Mouse (Mus musculus) induced T-regulatory cell, adult 2 months (primary cell): ENCODE results near the gene Cgas.

ENCODE experiments used
- DNase-seq: peaks from one replicate; pipeline ENCODE4 v3.0.0-alpha.2; 2012; ENCODE audit warnings: low read depth

Gene Cgas

DNA sequence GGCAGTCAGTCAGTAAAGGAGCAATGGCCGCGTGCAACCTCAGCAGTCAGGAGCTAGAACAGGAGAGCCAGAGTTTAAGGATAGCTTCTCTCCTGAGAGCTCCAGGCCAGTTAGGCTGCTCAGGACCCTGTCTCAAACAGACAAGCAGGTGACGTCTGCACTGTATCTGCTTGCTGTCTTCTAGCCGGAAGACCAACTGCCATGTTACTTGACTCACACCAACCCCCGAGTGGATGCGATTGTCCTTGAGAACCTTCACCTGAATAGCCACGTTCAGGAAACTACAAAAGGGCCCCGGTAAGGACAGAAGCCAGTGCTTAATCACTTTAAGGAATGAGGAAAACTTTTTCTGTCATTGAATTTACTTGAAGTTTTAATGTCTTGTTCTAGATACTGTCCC, 14.0 kb upstream of the Cgas start:
- DNase-seq: no peak

DNA sequence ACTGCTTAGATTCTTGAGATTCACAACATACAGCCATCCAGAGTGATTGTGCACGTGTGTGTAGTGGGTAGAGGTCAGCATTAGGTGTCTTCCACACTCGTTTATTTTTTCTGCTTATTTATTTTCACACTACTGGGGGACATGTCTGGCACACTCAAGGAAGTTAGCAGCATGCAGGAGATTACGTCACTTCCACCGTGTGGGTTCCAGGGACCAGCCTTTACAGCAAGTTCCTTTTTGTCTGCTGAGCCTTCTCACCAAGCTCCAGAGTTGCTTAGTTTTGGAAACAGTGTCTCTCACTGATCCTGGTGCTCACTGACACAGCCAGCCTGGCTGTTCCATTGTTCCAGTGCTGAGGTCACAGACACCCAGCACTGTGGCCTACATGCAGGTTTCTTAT, 8.3 kb upstream of the Cgas start:
- no peak for DNase-seq

GRCm38 (mm10) chr9:78450404-78450803, 7.4 kb upstream of the Cgas start:
- DNase-seq: no peak

GRCm38 (mm10) chr9:78447973-78448873, 5.2 kb upstream of the Cgas start, which contains the start of the genes Mto1 and Gm17324:
Gene Mto1, plus strand, starts transcription at chr9:78448208.
Gene Gm17324, minus strand, starts transcription at chr9:78448786.
- DNase-seq: peak; percentile 98

DNA sequence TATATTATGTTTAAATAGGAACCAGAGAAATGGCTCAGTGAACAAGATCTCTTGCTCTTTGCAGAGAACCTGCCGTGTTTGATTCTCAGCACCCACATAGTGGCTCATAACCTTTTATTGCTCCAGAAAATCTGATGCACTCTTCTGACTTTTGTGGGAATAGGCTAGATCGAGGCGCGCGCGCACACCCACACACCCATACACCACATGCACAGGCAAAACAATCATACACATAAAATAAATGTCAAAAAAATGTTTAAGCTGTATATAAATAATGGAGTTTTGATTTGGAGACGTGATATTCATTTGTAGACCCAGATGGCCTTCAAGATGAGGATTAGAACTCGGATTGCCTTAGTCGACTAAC, 4.6 kb upstream of the Cgas start:
- DNase-seq: no peak

DNA sequence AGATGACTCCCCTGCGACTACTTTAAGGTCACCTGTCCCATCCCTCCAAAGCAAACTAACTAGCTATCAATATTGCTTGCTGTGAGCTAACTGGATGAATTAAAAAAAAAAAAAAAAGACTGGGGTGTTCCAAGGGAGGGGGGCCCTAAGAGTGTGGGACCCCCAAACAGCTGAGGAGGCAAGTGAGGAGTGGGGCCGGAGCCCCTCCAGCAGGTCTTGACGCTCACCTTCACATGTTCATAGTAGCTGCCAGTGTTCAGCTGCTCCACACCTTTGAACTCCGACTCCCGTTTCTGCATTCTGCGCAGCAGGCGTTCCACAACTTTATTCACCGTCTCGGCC, 829 bp downstream of the Cgas start:
- no peak for DNase-seq

GRCm38 (mm10) chr9:78439426-78439825, 3.6 kb downstream of the Cgas start:
- no peak for DNase-seq

GRCm38 (mm10) chr9:78432471-78432870, 10.6 kb downstream of the Cgas start:
- DNase-seq: no peak

- no peak for DNase-seq
Measured at GRCm38 (mm10) chr9:78430486-78430885, 12.6 kb downstream of the Cgas start.

DNA sequence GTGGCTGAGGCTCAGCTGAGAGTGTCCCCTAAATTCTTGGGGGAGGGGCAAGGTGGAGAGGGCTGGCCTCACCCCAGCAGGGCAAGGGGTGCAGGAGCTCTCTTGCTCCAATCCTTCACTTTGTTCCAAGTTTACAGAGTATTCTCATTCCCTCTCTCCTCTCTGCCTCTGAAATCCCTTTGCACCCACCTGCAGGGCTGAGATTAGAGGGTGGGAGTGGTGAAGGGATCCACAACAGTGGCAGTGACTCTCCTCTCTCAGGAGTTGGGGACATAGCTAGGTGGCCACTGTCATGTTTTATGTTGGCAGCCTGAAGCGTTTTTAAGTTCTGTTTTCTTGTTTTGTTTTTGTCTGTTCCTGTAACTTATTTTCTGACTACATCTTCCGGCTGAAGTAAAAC, 13.5 kb downstream of the Cgas start:
- DNase-seq: no peak

GRCm38 (mm10) chr9:78428870-78429432, 14.1 kb downstream of the Cgas start:
- DNase-seq: no peak

DNA sequence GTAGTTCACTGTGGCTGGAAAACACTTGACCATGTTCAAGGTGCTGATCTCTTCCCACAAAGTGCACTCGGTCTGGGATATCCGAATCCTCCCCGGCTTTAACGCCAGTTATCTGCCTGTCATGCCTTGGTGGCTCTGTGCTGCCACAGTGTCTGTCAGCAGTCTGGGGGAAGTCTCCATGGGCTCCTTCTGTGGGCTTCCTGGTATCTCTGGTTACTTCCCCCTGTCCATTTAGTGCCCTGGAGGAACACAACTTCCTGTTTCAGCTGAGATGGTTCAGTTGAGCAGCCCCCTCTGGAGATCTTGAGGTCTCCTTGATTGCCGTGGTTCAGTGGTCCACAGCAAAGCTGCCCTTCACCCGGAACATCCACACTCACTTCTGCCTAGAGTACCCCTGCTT, 14.9 kb downstream of the Cgas start:
- peak; percentile 25 for DNase-seq

GRCm38 (mm10) chr9:78427362-78427781, 15.7 kb downstream of the Cgas start:
- DNase-seq: peak; percentile 71

- DNase-seq: peak; percentile 56
Measured at GRCm38 (mm10) chr9:78401596-78401995, 41.4 kb downstream of the Cgas start.

DNA sequence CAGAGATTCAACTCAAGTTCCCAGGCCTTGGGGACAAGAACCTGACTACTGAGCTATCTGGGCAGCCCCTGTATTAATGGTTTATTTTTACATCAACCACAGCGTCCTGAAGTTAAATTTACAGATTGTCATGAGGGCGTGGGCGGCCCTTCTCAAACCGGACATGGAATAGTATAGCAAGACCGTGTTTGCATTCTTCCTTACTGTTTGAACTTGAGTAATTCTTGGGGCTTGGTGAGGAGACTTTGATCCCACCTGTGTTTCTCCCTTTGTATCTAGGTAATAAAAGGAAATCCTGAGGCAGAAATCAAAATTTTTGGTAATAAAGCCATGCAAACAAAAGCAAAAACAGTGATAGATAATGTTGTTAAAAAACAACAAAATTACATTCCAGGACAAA, 42.5 kb downstream of the Cgas start:
- DNase-seq: no peak

- DNase-seq: no peak
Measured at GRCm38 (mm10) chr9:78396517-78396916, 46.5 kb downstream of the Cgas start.

DNA sequence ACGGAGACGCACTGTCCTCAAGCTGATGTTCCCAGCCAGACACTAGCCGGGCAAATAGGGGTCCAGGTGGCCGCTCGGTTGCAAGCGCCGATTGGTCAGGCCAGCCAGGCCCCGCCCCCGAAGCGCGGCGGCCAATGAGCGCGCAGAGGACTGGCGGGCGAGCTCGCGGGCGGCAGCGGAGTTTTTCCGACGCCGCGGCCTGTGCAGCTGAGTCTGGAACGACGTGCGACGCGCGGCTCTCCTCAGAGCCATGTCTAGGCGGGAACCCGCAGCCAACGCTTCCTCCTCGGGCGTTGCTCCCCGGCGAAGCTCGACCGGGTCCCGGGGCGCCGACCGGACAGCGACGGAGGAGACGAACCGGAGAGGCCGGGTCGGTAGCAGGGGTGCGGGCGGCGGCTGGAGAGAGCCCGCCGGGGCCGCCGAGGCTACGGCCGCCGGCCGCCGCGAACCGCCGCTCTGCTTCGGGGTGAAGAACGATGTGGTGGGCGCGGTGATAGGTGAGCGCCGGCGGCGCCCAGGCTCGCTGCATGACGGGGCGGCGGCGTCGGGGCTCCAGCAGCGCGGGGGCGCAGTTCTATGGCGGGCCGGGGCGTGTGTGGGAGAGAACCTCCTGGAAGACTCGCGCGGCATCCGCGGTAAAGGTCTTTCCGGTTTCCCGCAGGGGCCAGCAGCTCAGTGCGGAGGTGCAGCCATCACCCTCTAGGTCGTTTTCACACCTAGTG, 47.2 kb downstream of the Cgas start, which contains the start of gene Ddx43:
Gene Ddx43 (plus strand): TSS at position 148 of the 722 bp plus-strand sequence.
- peak; percentile 74 for DNase-seq

DNA sequence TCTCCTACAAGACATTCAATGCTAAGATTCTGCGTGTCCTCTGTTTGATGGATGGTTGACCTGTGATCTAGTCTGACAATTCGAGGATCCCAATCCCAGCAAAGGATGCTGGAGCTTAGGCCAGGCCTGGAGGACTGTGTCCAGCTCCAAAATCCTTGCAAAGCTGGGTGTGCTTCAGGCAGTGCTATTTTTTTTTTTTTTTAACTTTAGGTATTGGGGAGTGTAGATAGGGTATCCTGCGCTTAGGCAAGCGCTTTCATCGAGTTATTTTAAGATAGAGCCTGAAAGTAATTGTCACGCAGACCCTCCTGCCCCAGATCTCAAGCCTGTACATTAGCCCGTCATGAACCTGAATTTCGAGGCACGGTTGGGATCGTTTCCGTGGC, 47.8 kb downstream of the Cgas start:
- no peak for DNase-seq

- no peak for DNase-seq
Measured at GRCm38 (mm10) chr9:78394602-78395001, 48.4 kb downstream of the Cgas start.

DNA sequence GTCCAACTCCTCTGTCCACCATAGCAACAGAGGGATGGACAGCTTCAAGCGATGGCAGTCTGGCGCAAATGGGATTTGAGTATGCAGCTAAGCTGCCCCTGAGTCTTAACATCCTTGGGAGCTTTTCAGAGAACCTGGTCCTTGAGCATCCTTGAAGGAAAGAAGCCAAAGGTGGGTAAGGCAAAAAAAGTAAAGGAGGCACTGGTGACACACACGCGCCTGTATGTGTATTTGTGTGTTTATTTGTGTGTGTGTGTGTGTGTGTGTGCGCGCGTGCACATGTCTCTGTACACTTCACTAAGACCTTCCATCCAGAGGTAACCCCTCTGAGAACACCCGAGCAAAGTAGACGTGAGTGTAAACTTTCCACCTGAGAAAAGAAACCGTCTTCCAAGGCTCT, 49.3 kb downstream of the Cgas start:
- no peak for DNase-seq

GRCm38 (mm10) chr9:78389981-78390380, 53.1 kb downstream of the Cgas start:
- DNase-seq: no peak

DNA sequence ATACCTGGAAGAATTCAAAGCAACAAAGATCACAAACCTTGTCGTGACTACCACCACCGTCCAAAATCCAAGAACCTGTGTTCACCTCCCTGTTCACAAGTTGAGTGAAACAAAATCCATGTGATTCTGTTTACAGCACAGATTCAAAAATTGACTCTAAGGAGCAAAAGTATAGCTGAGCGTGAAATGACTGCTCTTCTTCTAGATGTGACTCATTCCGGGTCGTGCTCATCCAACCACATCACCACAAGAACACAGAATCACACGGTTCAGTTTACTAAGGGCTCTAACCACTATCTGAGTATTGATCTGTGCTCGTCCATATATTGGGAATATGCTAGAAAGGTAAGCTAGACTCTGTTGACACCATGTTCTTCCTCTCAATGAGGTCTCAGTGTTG, 56.1 kb downstream of the Cgas start:
- peak; percentile 39 for DNase-seq

DNA sequence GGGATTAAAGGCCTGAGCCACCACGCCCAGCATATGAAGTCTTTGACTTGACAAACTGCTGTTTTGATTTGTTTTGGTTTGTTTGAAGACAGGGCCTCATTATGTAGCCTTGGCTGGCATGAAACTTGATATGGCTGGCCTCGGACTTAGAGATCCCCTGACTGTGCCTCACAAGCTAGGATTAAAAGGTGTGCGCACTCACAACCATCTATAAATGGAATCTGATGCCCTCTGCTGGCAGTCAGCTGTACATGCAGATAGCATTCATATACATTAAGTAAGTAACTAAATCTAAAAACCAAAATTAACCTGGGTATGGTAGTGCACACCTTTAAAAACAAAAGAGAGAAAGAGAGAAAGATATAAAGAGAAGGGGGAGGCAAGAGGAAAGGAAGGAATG, 57.1 kb downstream of the Cgas start:
- DNase-seq: peak; percentile 39
